Mouse (Mus musculus) hindbrain, embryonic 15.5 days (tissue): Measurements from ENCODE around the gene Sema4c. TPM values are rescaled to one million over a fixed set of nuclear protein-coding genes. Genes with fewer than 3 reads are reported as not detected.
A peak's percentile ranks its signal among the peaks of the same experiment; 100 is the strongest.

Source experiments
- ATAC-seq: fragments of 200-750 bp; cut with Nextera tagmentation; 2 replicates; pipeline ENCODE4 v1.8.0; 2017; ENCODE audit warnings: low read depth, moderate number of reproducible peaks, moderate TSS enrichment; ENCODE audit not compliant: low FRiP score
- H3K27ac ChIP-seq: fragments of 300-500 bp; sonication (generic); replicated peaks from 2 replicates; pipeline ENCODE4 v1.5.1; 2015; ENCODE audit warnings: mild to moderate bottlenecking, inconsistent platforms
- H3K27me3 ChIP-seq: fragments of 300-500 bp; sonication (generic); 2 replicates; pipeline ENCODE4 v1.6.1; 2015; ENCODE audit warnings: control low read depth, inconsistent platforms
- H3K36me3 ChIP-seq: fragments of 300-500 bp; sonication (generic); 2 replicates; pipeline ENCODE4 v1.6.1; 2015; ENCODE audit warnings: control low read depth, inconsistent platforms
- H3K4me1 ChIP-seq: fragments of 300-500 bp; sonication (generic); replicated peaks from 2 replicates; pipeline ENCODE4 v1.6.1; 2015; ENCODE audit warnings: control low read depth, inconsistent platforms
- H3K4me2 ChIP-seq: fragments of 300-500 bp; sonication (generic); 2 replicates; pipeline ENCODE4 v1.6.1; 2015; ENCODE audit warnings: moderate library complexity, mild to moderate bottlenecking, inconsistent platforms
- H3K4me3 ChIP-seq: fragments of 300-500 bp; sonication (generic); 2 replicates; pipeline ENCODE4 v1.5.1; 2015; ENCODE audit warnings: mild to moderate bottlenecking, inconsistent platforms
- H3K9ac ChIP-seq: fragments of 300-500 bp; sonication (generic); 2 replicates; pipeline ENCODE4 v1.6.1; 2015; ENCODE audit warnings: inconsistent platforms
- H3K9me3 ChIP-seq: fragments of 300-500 bp; sonication (generic); 2 replicates; pipeline ENCODE4 v1.6.1; 2016; ENCODE audit warnings: control low read depth, inconsistent platforms
- WGBS: fragments of 180-500 bp; shearing (Covaris S2); methylation state at CpG from one replicate; pipeline ENCODE4 v1.1.7; 2015; 5-methylcytosine and 5-hydroxymethylcytosine counted together
- polyA plus RNA-seq: library from polyadenylated mRNA; unstranded; fragments of >200 nt; fragmentation: Nextera tagmentation; extraction: Ambion mirVana; gene quantifications from 2 replicates; pipeline ENCODE4 v1.2.1, GENCODE M21; 2015

The Sema4c gene
- polyA plus RNA-seq, 1 experiment from 2014 or later: 26.8 TPM

- H3K4me2 ChIP-seq: no peak overlapping the region
- H3K27me3 ChIP-seq: no peaks in the 10 kb centered on the region
- H3K27ac ChIP-seq: no peak overlapping the region
- H3K9me3 ChIP-seq: no peaks in the 10 kb centered on the region
- ATAC-seq: no peak
- peaks cover 57% of the 10 kb centered on the region for H3K4me1 ChIP-seq
- WGBS: 81% methylated on average over 20 of the region's 20 CpGs
- H3K9ac ChIP-seq: no peak overlapping the region
- no peak overlapping the region for H3K4me3 ChIP-seq
- peaks cover 62% of the 10 kb centered on the region for H3K36me3 ChIP-seq
These were observed 7.9 kb downstream of the Sema4c start for GRCm38 (mm10) chr1:36550075-36550863.

DNA sequence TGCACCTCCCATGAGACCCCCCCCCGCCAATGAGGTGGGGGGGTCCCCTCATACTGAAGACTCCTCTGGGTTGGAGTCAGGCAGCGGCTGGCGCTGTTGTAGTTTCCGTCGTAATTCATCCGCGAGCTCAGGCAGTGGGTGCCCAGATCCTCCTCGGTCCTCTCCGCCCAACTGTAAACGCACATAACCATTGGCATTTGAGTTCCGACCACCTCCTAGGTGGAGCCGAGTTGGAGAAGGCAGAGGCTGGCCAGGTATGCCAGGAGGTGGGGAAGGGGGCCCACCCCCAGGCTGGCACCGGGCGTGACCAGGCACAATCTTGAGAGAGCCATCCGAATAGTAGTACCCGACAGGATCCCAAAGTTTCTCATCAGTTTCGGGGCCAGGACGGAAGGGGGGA is 8.7 kb downstream of the Sema4c start:
- H3K9ac ChIP-seq: no peak overlapping the region
- peaks cover 49% of the 10 kb centered on the region for H3K4me1 ChIP-seq
- H3K36me3 ChIP-seq: peaks cover 62% of the 10 kb centered on the region
- no peaks in the 10 kb centered on the region for H3K9me3 ChIP-seq
- H3K4me2 ChIP-seq: no peak overlapping the region
- no peak overlapping the region for H3K4me3 ChIP-seq
- WGBS: 88% methylated on average over 18 of the region's 18 CpGs
- H3K27ac ChIP-seq: no peak overlapping the region
- H3K27me3 ChIP-seq: no peaks in the 10 kb centered on the region
- ATAC-seq: no peak

GRCm38 (mm10) chr1:36548771-36549170 is 9.4 kb downstream of the Sema4c start:
- H3K27me3 ChIP-seq: no peaks in the 10 kb centered on the region
- 57% methylated on average over 8 of the region's 8 CpGs for WGBS

GRCm38 (mm10) chr1:36547981-36548598 is 10.1 kb downstream of the Sema4c start:
- Histone ChIP-seq H3K9me3 (no peaks in the 10 kb centered on the region), H3K27me3 (no peaks in the 10 kb centered on the region), H3K4me2 (no peak overlapping the region), H3K9ac (0 out of 2 replicates have a peak overlapping the region, but pooled peaks have one; percentile 21), H3K4me3 (no peak overlapping the region), H3K27ac (peak overlapping the region; percentile 48; the same call in 1 of the 2 replicates), H3K4me1 (peaks cover 41% of the 10 kb centered on the region), H3K36me3 (peaks cover 48% of the 10 kb centered on the region)
- WGBS: 31% methylated on average over 9 of the region's 9 CpGs
- no peak for ATAC-seq

More at GRCm38 (mm10) chr1:36548771-36549170, 9.4 kb downstream of the Sema4c start:
- no peaks in the 10 kb centered on the region for H3K9me3 ChIP-seq
- H3K4me3 ChIP-seq: no peak overlapping the region
- H3K4me1 ChIP-seq: peaks cover 42% of the 10 kb centered on the region
- H3K4me2 ChIP-seq: no peak overlapping the region
- H3K9ac ChIP-seq: no peak overlapping the region
- ATAC-seq: no peak
- peaks cover 54% of the 10 kb centered on the region for H3K36me3 ChIP-seq
- H3K27ac ChIP-seq: no peak overlapping the region

DNA sequence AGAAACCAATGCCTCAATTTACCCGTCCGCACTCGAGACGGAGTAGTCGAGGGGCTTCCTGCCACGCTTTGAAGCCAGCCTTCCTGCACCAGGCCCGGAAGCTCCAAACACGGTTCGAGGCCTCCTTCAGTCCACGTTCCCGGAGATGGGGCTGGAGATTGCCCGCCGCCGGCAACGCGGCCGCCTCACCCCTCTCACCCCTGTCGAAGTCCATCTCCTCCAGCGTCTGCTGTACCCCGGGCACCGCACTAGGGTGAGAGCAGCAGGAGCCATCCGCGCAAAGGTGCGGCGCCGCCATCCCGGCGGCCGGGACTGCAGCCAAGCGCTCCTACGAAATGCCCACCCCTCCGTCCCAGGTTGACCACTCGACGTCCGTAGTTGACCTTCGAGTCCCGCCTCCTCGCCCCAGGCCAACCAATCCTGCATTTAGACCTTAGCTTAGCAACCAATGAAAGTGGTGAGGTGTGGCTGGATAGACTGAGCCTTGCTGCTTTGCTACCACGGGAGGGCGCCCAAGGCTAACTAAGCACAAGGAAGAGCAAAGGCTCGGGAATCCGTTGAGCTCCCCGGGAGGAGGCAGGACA is 11.2 kb downstream of the Sema4c start, which contains the start of gene Ankrd39:
Ankrd39 (minus strand) TSS at position 558 of the 584 bp plus-strand sequence.
- WGBS: under 1% methylated on average over 43 of the region's 43 CpGs
- peaks cover 41% of the 10 kb centered on the region for H3K4me1 ChIP-seq

DNA sequence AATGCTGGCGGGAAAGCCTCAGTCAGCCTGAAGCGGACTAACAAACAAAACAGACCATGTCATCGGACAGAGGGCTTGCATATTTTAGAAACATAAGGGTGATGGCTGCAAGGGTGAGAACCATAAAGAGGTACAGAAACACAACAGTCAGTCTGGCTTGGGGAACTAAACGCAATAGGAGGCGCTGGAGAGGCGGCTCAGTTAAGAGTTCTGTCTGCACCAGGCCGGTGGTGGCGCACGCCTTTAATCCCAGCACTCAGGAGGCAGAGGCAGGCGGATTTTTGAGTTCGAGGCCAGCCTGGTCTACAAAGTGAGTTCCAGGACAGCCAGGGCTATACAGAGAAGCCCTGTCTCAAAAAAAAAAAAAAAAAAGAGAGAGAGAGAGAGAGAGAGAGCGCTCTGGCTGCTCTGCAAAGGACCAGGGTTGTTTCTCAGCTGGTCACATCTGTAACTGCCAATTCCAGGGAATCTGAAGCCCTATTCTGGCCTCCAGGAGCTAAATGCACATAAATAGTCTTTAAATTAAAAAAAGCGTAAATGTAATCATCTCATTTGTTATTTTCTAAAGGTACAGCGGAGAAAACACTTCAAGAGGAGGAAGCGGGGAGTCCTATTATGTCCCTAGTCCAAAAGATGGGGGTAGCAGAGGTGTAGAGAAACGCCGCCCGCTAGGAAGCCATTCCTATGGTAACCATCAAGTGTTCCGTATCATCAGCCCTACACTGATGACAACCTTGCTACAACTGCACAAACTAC is 12.1 kb downstream of the Sema4c start:
- H3K4me1 ChIP-seq: peaks cover 41% of the 10 kb centered on the region
- H3K27ac ChIP-seq: peak overlapping the region; percentile 76; the same call in 1 of the 2 replicates
- H3K4me2 ChIP-seq: peak overlapping the region; percentile 82
- no peak for ATAC-seq
- no peaks in the 10 kb centered on the region for H3K27me3 ChIP-seq
- WGBS: 68% methylated on average over 19 of the region's 19 CpGs
- H3K36me3 ChIP-seq: peaks cover 38% of the 10 kb centered on the region
- H3K9me3 ChIP-seq: no peaks in the 10 kb centered on the region
- H3K4me3 ChIP-seq: peak overlapping the region; percentile 59
- peak overlapping the region; percentile 66; the same call in 1 of the 2 replicates for H3K9ac ChIP-seq

More for the DNA sequence above, 11.2 kb downstream of the Sema4c start, which contains the start of gene Ankrd39:
- peak within 1 kb of the TSS; percentile 59 for H3K4me3 ChIP-seq
- no peaks in the 10 kb centered on the region for H3K27me3 ChIP-seq
- H3K9ac ChIP-seq: peak within 1 kb of the TSS; percentile 66
- peak within 1 kb of the TSS; percentile 76 for H3K27ac ChIP-seq
- no peaks in the 10 kb centered on the region for H3K9me3 ChIP-seq
- peak; percentile 97 for ATAC-seq
- peaks cover 39% of the 10 kb centered on the region for H3K36me3 ChIP-seq
- H3K4me2 ChIP-seq: peak within 1 kb of the TSS; percentile 82

DNA sequence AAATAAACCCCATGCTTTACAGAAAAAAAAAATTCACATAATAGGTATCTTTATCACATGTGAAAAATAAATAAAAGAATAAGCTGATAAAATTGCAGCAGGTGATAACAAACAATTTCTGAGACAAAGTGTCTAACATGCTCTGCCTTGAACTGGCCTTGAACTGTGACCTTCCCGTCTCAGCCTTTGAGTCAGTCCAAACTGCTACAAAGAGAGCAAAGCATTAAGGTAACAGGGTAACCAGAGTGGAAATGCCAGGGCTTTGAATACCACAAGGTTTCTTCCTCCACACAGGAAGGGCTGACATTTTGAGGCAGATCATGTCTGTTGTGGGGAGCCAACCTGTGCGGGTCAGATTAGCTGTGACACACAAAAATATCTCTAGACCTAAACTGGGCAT is 12.8 kb downstream of the Sema4c start:
- peaks cover 41% of the 10 kb centered on the region for H3K4me1 ChIP-seq
- no peak overlapping the region for H3K27ac ChIP-seq
- H3K4me3 ChIP-seq: no peak overlapping the region
- 72% methylated on average over 2 of the region's 2 CpGs for WGBS
- ATAC-seq: no peak
- no peaks in the 10 kb centered on the region for H3K27me3 ChIP-seq
- peaks cover 37% of the 10 kb centered on the region for H3K36me3 ChIP-seq
- no peak overlapping the region for H3K9ac ChIP-seq
- no peak overlapping the region for H3K4me2 ChIP-seq
- H3K9me3 ChIP-seq: no peaks in the 10 kb centered on the region

- H3K4me1 ChIP-seq: peaks cover 23% of the 10 kb centered on the region
- no peak for ATAC-seq
- WGBS: 91% methylated on average over 9 of the region's 9 CpGs
These were observed 15.2 kb downstream of the Sema4c start for GRCm38 (mm10) chr1:36542925-36543324.

DNA sequence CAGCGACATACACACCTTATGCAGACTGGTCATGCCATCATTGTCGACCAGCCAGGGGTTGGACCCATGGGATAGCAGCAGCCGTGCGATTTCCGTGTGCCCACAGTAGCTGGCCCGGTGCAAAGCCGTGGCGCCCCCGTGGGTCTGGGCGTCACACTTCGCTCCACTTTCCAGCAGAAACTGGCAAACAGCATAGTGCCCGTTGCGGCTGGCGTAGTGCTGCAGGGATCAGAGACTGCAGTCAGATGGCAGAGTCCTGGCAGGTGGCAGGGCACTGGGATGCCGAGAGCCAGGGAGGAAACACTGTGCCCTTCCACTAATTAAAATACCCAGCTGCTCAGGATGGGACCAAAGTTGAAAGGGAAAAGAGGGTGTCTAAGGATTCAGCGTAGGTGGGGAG is 16.3 kb downstream of the Sema4c start:
- no peak for ATAC-seq
- peaks cover 16% of the 10 kb centered on the region for H3K36me3 ChIP-seq
- no peak overlapping the region for H3K4me2 ChIP-seq
- H3K9me3 ChIP-seq: no peaks in the 10 kb centered on the region
- H3K9ac ChIP-seq: no peak overlapping the region
- 94% methylated on average over 16 of the region's 16 CpGs for WGBS
- no peaks in the 10 kb centered on the region for H3K27me3 ChIP-seq
- no peak overlapping the region for H3K4me3 ChIP-seq
- H3K27ac ChIP-seq: no peak overlapping the region
- peaks cover 16% of the 10 kb centered on the region for H3K4me1 ChIP-seq

More at GRCm38 (mm10) chr1:36542925-36543324, 15.2 kb downstream of the Sema4c start:
- H3K9ac ChIP-seq: no peak overlapping the region
- H3K36me3 ChIP-seq: peaks cover 16% of the 10 kb centered on the region
- H3K4me3 ChIP-seq: no peak overlapping the region
- no peaks in the 10 kb centered on the region for H3K9me3 ChIP-seq
- no peaks in the 10 kb centered on the region for H3K27me3 ChIP-seq
- H3K4me2 ChIP-seq: no peak overlapping the region
- no peak overlapping the region for H3K27ac ChIP-seq

- no peak overlapping the region for H3K4me3 ChIP-seq
- WGBS: 90% methylated on average over 12 of the region's 12 CpGs
- no peak overlapping the region for H3K9ac ChIP-seq
- H3K9me3 ChIP-seq: no peaks in the 10 kb centered on the region
- no peak overlapping the region for H3K4me2 ChIP-seq
- no peak overlapping the region for H3K27ac ChIP-seq
- peaks cover 5% of the 10 kb centered on the region for H3K4me1 ChIP-seq
- no peak for ATAC-seq
- peaks cover 16% of the 10 kb centered on the region for H3K36me3 ChIP-seq
- no peaks in the 10 kb centered on the region for H3K27me3 ChIP-seq
These were observed 17.3 kb downstream of the Sema4c start for GRCm38 (mm10) chr1:36540807-36541206.

- Histone ChIP-seq H3K36me3 (peaks cover 16% of the 10 kb centered on the region), H3K9me3 (no peaks in the 10 kb centered on the region), H3K4me1 (no peaks in the 10 kb centered on the region; the same call in 1 of the 2 replicates), H3K4me2 (no peak overlapping the region), H3K9ac (no peak overlapping the region), H3K4me3 (no peak overlapping the region), H3K27ac (no peak overlapping the region), H3K27me3 (no peaks in the 10 kb centered on the region)
- WGBS: 89% methylated on average over 11 of the region's 11 CpGs
- no peak for ATAC-seq
These were observed 18.0 kb downstream of the Sema4c start for GRCm38 (mm10) chr1:36540132-36540531.
